8 mouse cellular contexts compared by ENCODE assay signal in the genomic region with DNA sequence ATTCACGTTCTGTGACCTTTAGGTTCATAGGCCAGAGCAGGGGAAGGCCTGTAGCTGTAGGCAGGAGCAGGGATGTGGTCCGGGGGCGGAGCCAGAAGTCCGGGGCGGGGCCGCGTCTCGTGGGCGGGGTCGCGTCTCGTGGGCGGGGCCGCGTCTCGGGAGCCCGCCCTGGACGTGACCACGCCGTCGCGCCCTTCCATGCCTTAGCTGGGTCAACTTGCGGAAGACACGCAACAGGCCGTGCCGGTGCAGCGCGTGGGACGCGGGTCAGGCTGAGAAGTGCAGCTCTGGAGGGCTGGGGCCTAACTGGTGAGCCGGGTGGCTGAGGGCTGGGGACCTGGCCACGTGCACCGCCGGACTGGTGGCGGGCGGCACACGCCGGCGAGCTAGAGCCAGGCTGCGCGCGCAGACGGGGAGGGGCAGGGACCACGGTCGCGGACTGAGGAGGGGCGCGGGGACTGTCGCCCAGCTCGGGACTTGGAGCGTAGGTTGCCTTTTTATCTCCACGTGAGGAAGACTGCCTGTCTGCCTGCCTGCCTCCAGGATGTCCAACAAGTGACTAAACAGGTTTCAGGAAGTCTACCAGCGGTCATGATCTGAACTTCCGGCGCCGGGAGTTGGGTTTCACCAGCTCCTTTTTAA. TPM values are rescaled to one million over a fixed set of nuclear protein-coding genes. Genes with fewer than 3 reads are reported as not detected.
DNase-seq lines count a peak whose midpoint lies in the region; ATAC-seq and TF ChIP-seq lines count a peak whose summit lies in the region.

A gene (plus strand): TSS at position 139 of the 642 bp plus-strand sequence.

- peak; percentile 97 for ATAC-seq in forebrain, embryonic 15.5 days (replicated peaks)
- ATAC-seq in neural tube, embryonic 14.5 days (ENCODE audit: low read depth): peak; percentile 95

- no peaks in the 10 kb centered on the region for H3K27me3 ChIP-seq in forebrain, embryonic 15.5 days
- no peaks in the 10 kb centered on the region for H3K27me3 ChIP-seq in neural tube, embryonic 14.5 days (ENCODE audit: control insufficient read depth, insufficient read depth, low read length)
- H3K27me3 ChIP-seq in testis, adult 2 months (ENCODE audit: control insufficient read depth, insufficient read depth, low read length): no peaks in the 10 kb centered on the region

- peak; percentile 4; the same call in 1 of the 2 replicates for TF ChIP-seq CTCF in testis, adult 2 months (IDR thresholded peaks at IDR 0.05; ENCODE audit: control insufficient read depth, insufficient read depth, insufficient replicate concordance, low read depth, low read length)

- TF ChIP-seq POLR2A in testis, adult 2 months (IDR thresholded peaks at IDR 0.05; ENCODE audit: control insufficient read depth, low read depth, low read length): peak; percentile 48; the same call in 1 of the 2 replicates

- H3K9ac ChIP-seq in ES-E14 (ENCODE audit: insufficient read depth, low read depth, low read length, poor library complexity, severe bottlenecking): peak within 1 kb of the TSS; percentile 83
- peak within 1 kb of the TSS; percentile 54 for H3K9ac ChIP-seq in forebrain, embryonic 15.5 days (replicated peaks)
- H3K9ac ChIP-seq in neural tube, embryonic 14.5 days (replicated peaks; ENCODE audit: low read depth, low read length): peak within 1 kb of the TSS; percentile 48

- peak within 1 kb of the TSS; percentile 8; the same call in 1 of the 2 replicates for H3K27ac ChIP-seq in ES-E14 (ENCODE audit: insufficient read depth, low read depth, low read length, poor library complexity, severe bottlenecking)
- no peak within 1 kb of the TSS for H3K27ac ChIP-seq in forebrain, embryonic 15.5 days (replicated peaks)
- H3K27ac ChIP-seq in neural tube, embryonic 14.5 days (ENCODE audit: low read depth, low read length): no peak within 1 kb of the TSS
- peak within 1 kb of the TSS; percentile 72 for H3K27ac ChIP-seq in testis, adult 2 months (ENCODE audit: control insufficient read depth, insufficient read depth, low read depth, low read length)

- peaks cover 4% of the 10 kb centered on the region for H3K36me3 ChIP-seq in ES-E14 (ENCODE audit: control insufficient read depth, insufficient read depth, low read length, poor library complexity, severe bottlenecking)
- H3K36me3 ChIP-seq in forebrain, embryonic 15.5 days: no peaks in the 10 kb centered on the region
- H3K36me3 ChIP-seq in neural tube, embryonic 14.5 days (ENCODE audit: control insufficient read depth, insufficient read depth, low read length): no peaks in the 10 kb centered on the region
- no peaks in the 10 kb centered on the region for H3K36me3 ChIP-seq in testis, adult 2 months (ENCODE audit: control insufficient read depth, insufficient read depth, low read length)

- WGBS in forebrain, embryonic 15.5 days: 2% methylated on average over 55 of the region's 56 CpGs
- 1% methylated on average over 56 of the region's 56 CpGs for WGBS in neural tube, embryonic 14.5 days

- intact Hi-C loops in heart, postnatal 25 days (cut with DNase I): no loop called here

- H3K4me1 ChIP-seq in ES-E14 (ENCODE audit: control insufficient read depth in 2 of 2, insufficient read depth in 2 of 2, low read length in 2 of 2, poor library complexity in 1 of 2): peaks cover 0 to 3% of the 10 kb centered on the region in 2 experiments; a peak in 1 of 4 replicates
- peaks cover 6% of the 10 kb centered on the region for H3K4me1 ChIP-seq in forebrain, embryonic 15.5 days
- H3K4me1 ChIP-seq in neural tube, embryonic 14.5 days (ENCODE audit: control insufficient read depth, insufficient read depth, low read length): no peaks in the 10 kb centered on the region; the same call in 1 of the 2 replicates
- H3K4me1 ChIP-seq in testis, adult 2 months (ENCODE audit: control insufficient read depth, insufficient read depth, low read length): peaks cover 3% of the 10 kb centered on the region; the same call in 1 of the 2 replicates

- peak; percentile 61 for DNase-seq in ES-E14 (ENCODE audit: low read depth, low spot score)
- peak; percentile 60 for DNase-seq in cerebellum, adult 11-12 months
- peak; percentile 63 for DNase-seq in heart, postnatal 25 days (ENCODE audit: low spot score)
- DNase-seq in layer of hippocampus, adult 18-20 months (ENCODE audit: low spot score in 2 of 2): peak; percentile 66 to 75
- peak; percentile 75 to 79 for DNase-seq in lung, adult 18-20 months

- peak within 1 kb of the TSS; percentile 79 to 87 for H3K4me3 ChIP-seq in ES-E14 (ENCODE audit: insufficient read depth in 1 of 2, low read depth in 1 of 2, low read length in 2 of 2, poor library complexity in 1 of 2, severe bottlenecking in 1 of 2)
- peak within 1 kb of the TSS; percentile 70 for H3K4me3 ChIP-seq in forebrain, embryonic 15.5 days
- H3K4me3 ChIP-seq in neural tube, embryonic 14.5 days (ENCODE audit: low read depth, low read length): peak within 1 kb of the TSS; percentile 53
- H3K4me3 ChIP-seq in testis, adult 2 months (ENCODE audit: control insufficient read depth, low read depth, low read length): peak within 1 kb of the TSS; percentile 90

- in situ Hi-C loops in ES-E14 (cut with MboI; ENCODE audit: low sequenced_read_pairs in 2 of 2, unreplicated experiment in 2 of 2): loop anchor here in 1 of 2 experiments (10.0 kb wide), 1 partner anchor 143 kb away; no protein-coding TSS in a partner anchor

- H3K9me3 ChIP-seq in ES-E14 (ENCODE audit: control insufficient read depth, insufficient read depth, low read depth, low read length): no peaks in the 10 kb centered on the region
- H3K9me3 ChIP-seq in forebrain, embryonic 15.5 days: no peaks in the 10 kb centered on the region
- no peaks in the 10 kb centered on the region for H3K9me3 ChIP-seq in neural tube, embryonic 14.5 days (ENCODE audit: control insufficient read depth, low read length)

- peak within 1 kb of the TSS; percentile 85 for H3K4me2 ChIP-seq in forebrain, embryonic 15.5 days (replicated peaks)
- peak within 1 kb of the TSS; percentile 81 for H3K4me2 ChIP-seq in neural tube, embryonic 14.5 days (ENCODE audit: low read depth, low read length)

TF ChIP-seq in ES-E14, 5 proteins besides CTCF, POLR2A, EP300 and RAD21:
- TF ChIP-seq MAFK (IDR thresholded peaks at IDR 0.05; ENCODE audit: insufficient read depth, low read depth, low read length) (no peak), ZC3H11A (IDR thresholded peaks at IDR 0.05; ENCODE audit: borderline replicate concordance, low read depth, low read length) (no peak), HCFC1 (IDR thresholded peaks at IDR 0.05; ENCODE audit: borderline replicate concordance, insufficient read depth, low read length) (peak; percentile 69; the same call in 1 of the 2 replicates)

RNA-seq across cellular contexts. Expression of the gene that starts here (rescaled TPM):
- 25.4 and 34.6 TPM in 2 replicates for total RNA-seq in ES-E14 (2012; rRNA removed)
- polyA plus RNA-seq in forebrain, embryonic 15.5 days (2015; fragmentation: Nextera tagmentation; extraction: Ambion mirVana): 13.2 and 13.3 TPM in 2 replicates
- total RNA-seq in heart, postnatal 25 days (2021): 10 to 100 TPM; 16.6 to 17.9 TPM
- 10 to 100 TPM; 14.2 to 14.3 TPM for total RNA-seq in layer of hippocampus, adult 18-20 months (2021)
- 12.2 and 12.8 TPM in 2 replicates for polyA plus RNA-seq in neural tube, embryonic 14.5 days (2014; fragmentation: Nextera tagmentation; extraction: Ambion mirVana)
- 2.4 and 2.7 TPM in 2 replicates for polyA plus RNA-seq in testis, adult 2 months (2012; rRNA removed)

Comparison
In these comparisons a context has a peak if more than half of its experiments do, and no peak if none do; other contexts are left out.
1. H3K27ac ChIP-seq: peak in ES-E14 (single experiment) and testis, adult 2 months (single experiment); none in forebrain, embryonic 15.5 days (single experiment) and neural tube, embryonic 14.5 days (single experiment).
2. Peak in every context shown above with its lines, with median percentiles within 50 percentile points of each other: DNase-seq, H3K4me3 ChIP-seq and H3K9ac ChIP-seq.